Mouse (Mus musculus) G1E (cell line): ENCODE measurements around the gene Acsm2.

ENCODE experiments used
- CTCF ChIP-seq: IDR thresholded peaks from 2 replicates; pipeline ENCODE4 v1.5.1; 2012; ENCODE audit warnings: low read depth, low read length, inconsistent platforms, mixed read lengths
- GATA1 ChIP-seq: IDR thresholded peaks from 2 replicates; pipeline ENCODE4 v1.6.1; 2012; ENCODE audit warnings: borderline replicate concordance, low read length, inconsistent platforms, mixed read lengths
- TAL1 ChIP-seq: conservative IDR thresholded peaks from 2 replicates; pipeline ENCODE4 v1.6.1; 2012; ENCODE audit warnings: low read depth, low read length, inconsistent platforms, mixed read lengths

GRCm38 (mm10) chr7:119511143-119511542 is 43.0 kb upstream of the Acsm2 start:
- TF ChIP-seq CTCF, result no peak
- no peak for TF ChIP-seq TAL1
- TF ChIP-seq GATA1, result no peak
